In the genomic region with DNA sequence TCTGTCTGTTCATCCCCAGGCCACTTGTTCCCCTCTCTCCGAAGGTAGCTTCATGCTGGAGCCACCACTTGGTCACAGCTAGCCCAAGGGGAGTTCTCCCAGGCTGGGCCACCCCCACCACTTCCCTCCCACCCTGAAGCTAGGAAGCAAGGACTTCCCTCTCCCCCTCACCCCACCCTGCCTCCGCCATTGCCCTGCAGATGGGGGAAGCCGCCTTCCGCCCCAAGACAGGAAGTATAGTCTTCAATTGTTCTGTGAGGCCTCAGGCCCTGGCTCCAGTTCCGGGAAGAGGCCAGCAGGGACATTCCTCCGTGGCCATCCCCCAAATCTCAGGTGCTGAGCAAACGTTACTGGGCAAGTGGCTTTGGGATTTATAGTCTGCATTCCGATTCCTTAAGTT, we compare ENCODE assay signal across 8 mouse cellular contexts. TPM values are rescaled to one million over a fixed set of nuclear protein-coding genes. Genes with fewer than 3 reads are reported as not detected.
DNase-seq lines count a peak whose midpoint lies in the region; ATAC-seq and TF ChIP-seq lines count a peak whose summit lies in the region.

No protein-coding gene starts in this region.

- TF ChIP-seq CTCF in lung, embryonic 14.5 days (IDR thresholded peaks at IDR 0.05; ENCODE audit: low read depth), result no peak
- no peak for TF ChIP-seq CTCF in left cerebral cortex, adult 2 months (IDR thresholded peaks at IDR 0.05)

- peak overlapping the region; percentile 75 for H3K4me3 ChIP-seq in heart, embryonic 16.5 days (ENCODE audit: low read length)
- H3K4me3 ChIP-seq in lung, embryonic 14.5 days (ENCODE audit: low read depth, low read length), result no peak overlapping the region
- no peak overlapping the region for H3K4me3 ChIP-seq in left cerebral cortex, adult 2 months

- intact Hi-C loops in left cerebral cortex, adult 2 months (cut with DNase I), result no loop called here

- no peaks in the 10 kb centered on the region for H3K27me3 ChIP-seq in heart, embryonic 16.5 days (ENCODE audit: control insufficient read depth, insufficient read depth, low read length)
- H3K27me3 ChIP-seq in lung, embryonic 14.5 days (ENCODE audit: insufficient read depth, low read length), result peaks cover 17% of the 10 kb centered on the region

- peak overlapping the region; percentile 99 for H3K4me2 ChIP-seq in heart, embryonic 16.5 days (ENCODE audit: low read depth, low read length)
- H3K4me2 ChIP-seq in lung, embryonic 14.5 days, result peak overlapping the region; percentile 99; the same call in 1 of the 2 replicates

- peak overlapping the region; percentile 86 for H3K27ac ChIP-seq in heart, embryonic 16.5 days (ENCODE audit: low read length)
- H3K27ac ChIP-seq in lung, embryonic 14.5 days (ENCODE audit: low read depth), result peak overlapping the region; percentile 80
- no peak overlapping the region for H3K27ac ChIP-seq in left cerebral cortex, adult 2 months

- ATAC-seq in heart, embryonic 16.5 days (replicated peaks; ENCODE audit: extremely low read depth, insufficient read depth, low FRiP score), result peak; percentile 29
- ATAC-seq in lung, embryonic 14.5 days (ENCODE audit: insufficient read depth), result no peak

- WGBS in heart, embryonic 16.5 days, result 16% methylated on average over 8 of the region's 8 CpGs
- 37% methylated on average over 8 of the region's 8 CpGs for WGBS in lung, embryonic 14.5 days

- H3K36me3 ChIP-seq in heart, embryonic 16.5 days (ENCODE audit: control insufficient read depth, insufficient read depth), result no peaks in the 10 kb centered on the region
- no peaks in the 10 kb centered on the region for H3K36me3 ChIP-seq in lung, embryonic 14.5 days (ENCODE audit: insufficient read depth)

- peaks cover 46% of the 10 kb centered on the region for H3K4me1 ChIP-seq in heart, embryonic 16.5 days (ENCODE audit: control insufficient read depth, insufficient read depth, low read length)
- H3K4me1 ChIP-seq in lung, embryonic 14.5 days (ENCODE audit: insufficient read depth), result no peaks in the 10 kb centered on the region

- peak overlapping the region; percentile 58 for H3K9ac ChIP-seq in heart, embryonic 16.5 days (ENCODE audit: low read length)
- H3K9ac ChIP-seq in lung, embryonic 14.5 days, result no peak overlapping the region

- peak; percentile 53 to 54 for DNase-seq in spleen, adult 18-20 months
- DNase-seq in spleen, adult 12 weeks (ENCODE audit: low spot score), result no peak
- peak; percentile 59 for DNase-seq in lung, embryonic 14.5 days
- peak; percentile 85 for DNase-seq in thymus, postnatal 25 days
- no peak for DNase-seq in left cerebral cortex, adult 2 months (ENCODE audit: extremely low spot score in 1 of 2, low spot score in 2 of 2)
- no peak for DNase-seq in cerebellum, adult 9-11 months
- DNase-seq in layer of hippocampus, postnatal 14 days (ENCODE audit: low spot score in 2 of 2), result no peak

- H3K9me3 ChIP-seq in heart, embryonic 16.5 days (replicated peaks; ENCODE audit: control insufficient read depth, low read length), result no peaks in the 10 kb centered on the region
- H3K9me3 ChIP-seq in lung, embryonic 14.5 days (ENCODE audit: low read depth, low read length), result no peaks in the 10 kb centered on the region

RNA-seq across cellular contexts. Expression of a gene that starts 6.1 kb away (rescaled TPM):
- polyA plus RNA-seq in heart, embryonic 16.5 days (2015; fragmentation: Nextera tagmentation; extraction: Ambion mirVana), result 27.6 and 30.1 TPM in 2 replicates
- polyA plus RNA-seq in lung, embryonic 14.5 days (2014; fragmentation: Nextera tagmentation; extraction: Ambion mirVana), result 4.5 and 4.9 TPM in 2 replicates
- total RNA-seq in left cerebral cortex, adult 2 months (2021), result 1 to 10 TPM; 9.0 to 9.7 TPM
- total RNA-seq in layer of hippocampus, postnatal 14 days (2021), result 1 to 10 TPM; 2.4 to 2.7 TPM

RNA-seq across cellular contexts. Expression of a gene that starts 16.8 kb away (rescaled TPM):
- polyA plus RNA-seq in heart, embryonic 16.5 days (2015; fragmentation: Nextera tagmentation; extraction: Ambion mirVana), result 19.7 and 21.4 TPM in 2 replicates
- 2.5 and 3.9 TPM in 2 replicates for polyA plus RNA-seq in lung, embryonic 14.5 days (2014; fragmentation: Nextera tagmentation; extraction: Ambion mirVana)
- 10 to 100 TPM; 26.8 to 29.3 TPM for total RNA-seq in left cerebral cortex, adult 2 months (2021)
- total RNA-seq in layer of hippocampus, postnatal 14 days (2021), result 10 to 100 TPM; 20.2 to 21.5 TPM

Comparison
In these comparisons a context has a peak if more than half of its experiments do, and no peak if none do; other contexts are left out.
1. DNase-seq: peak in spleen, adult 18-20 months (2 of 2), lung, embryonic 14.5 days (single experiment) and thymus, postnatal 25 days (single experiment); none in spleen, adult 12 weeks (single experiment), left cerebral cortex, adult 2 months (0 of 2), cerebellum, adult 9-11 months (single experiment) and layer of hippocampus, postnatal 14 days (0 of 2).